Mouse (Mus musculus) gastrocnemius, postnatal 25 days (tissue): ENCODE data around the gene Slc25a23. TPM values are rescaled to one million over a fixed set of nuclear protein-coding genes. Genes with fewer than 3 reads are reported as not detected.
"Not testable (repeated sequence)": the region's sequence is repeated elsewhere in the genome, so short reads cannot be mapped to it uniquely, and the experiment has no call there.

Experiments
- DNase-seq: peaks from one replicate; pipeline ENCODE4 v3.0.0; 2022
- total RNA-seq, 2 experiments: library from RNA; stranded (reverse); gene quantifications; 1 replicate in 1 of 2; 2 replicates in 1 of 2; pipeline ENCODE4 v1.2.3; 2021

Slc25a23 gene
- total RNA-seq, 2 experiments from 2014 or later: 35.8 to 48.9 TPM

DNA sequence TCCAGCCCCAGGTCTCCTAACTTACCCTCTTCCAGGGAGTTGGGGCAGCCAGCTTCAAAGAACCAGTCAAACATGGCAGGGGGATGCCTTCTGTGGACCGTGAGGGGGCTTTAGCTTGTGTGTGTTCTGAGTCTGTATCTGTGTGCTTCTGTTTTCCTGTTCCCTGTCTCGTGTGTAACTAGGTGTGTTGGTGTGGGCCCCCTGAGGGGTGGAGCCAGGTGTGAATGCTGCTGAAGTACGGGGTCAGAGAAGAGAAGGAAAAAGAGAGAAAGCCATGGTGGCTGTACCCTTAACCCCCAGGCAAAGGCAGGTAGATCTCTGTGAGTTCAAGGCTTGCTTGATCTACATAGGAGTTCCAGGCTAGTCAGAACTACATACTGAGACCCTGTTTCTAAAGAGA lies 17.3 kb upstream of the Slc25a23 start:
- DNase-seq: no peak

DNA sequence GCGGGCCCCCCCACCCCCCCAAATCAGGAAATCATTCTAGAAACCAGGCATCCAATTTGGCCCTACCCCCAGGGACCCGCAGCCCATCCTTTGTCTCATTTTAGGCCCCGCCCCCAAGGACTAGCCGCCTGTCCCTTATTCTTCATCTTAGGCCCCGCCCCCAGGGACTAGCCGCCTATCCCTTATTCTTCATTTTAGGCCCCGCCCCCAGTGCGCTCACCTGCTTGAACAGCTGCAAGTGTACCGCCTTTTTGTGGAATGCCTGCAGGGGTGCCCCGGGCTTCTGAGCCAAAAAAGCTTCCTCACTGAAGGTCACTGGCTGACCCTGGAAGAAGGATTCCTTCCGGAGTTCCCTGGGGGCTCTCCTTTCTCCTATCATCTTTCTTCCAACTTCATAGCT lies 11.0 kb upstream of the Slc25a23 start:
- DNase-seq: no peak

DNA sequence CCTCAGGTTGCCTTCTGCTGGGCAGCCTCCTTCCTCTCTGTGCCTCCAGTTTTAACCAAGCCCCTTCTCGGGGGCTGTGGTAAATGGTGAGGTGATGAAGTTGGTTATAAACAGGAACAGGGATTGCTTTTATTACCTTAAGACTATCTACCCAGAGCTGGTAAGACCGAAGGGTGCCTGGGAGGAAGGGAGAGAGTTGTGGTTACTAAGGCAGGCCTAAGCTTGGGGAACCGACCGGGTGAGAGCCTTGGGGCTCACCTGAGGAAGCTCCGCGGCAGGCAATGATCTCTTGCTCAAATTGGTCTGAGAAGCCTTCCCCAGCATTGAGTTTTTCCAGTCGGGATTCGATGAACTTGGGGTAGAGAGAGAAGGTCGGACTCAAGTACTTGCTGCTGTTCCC lies 10.6 kb upstream of the Slc25a23 start:
- DNase-seq: no peak

- no peak for DNase-seq
Measured at GRCm38 (mm10) chr17:57066908-57067307, 7.2 kb upstream of the Slc25a23 start.

DNA sequence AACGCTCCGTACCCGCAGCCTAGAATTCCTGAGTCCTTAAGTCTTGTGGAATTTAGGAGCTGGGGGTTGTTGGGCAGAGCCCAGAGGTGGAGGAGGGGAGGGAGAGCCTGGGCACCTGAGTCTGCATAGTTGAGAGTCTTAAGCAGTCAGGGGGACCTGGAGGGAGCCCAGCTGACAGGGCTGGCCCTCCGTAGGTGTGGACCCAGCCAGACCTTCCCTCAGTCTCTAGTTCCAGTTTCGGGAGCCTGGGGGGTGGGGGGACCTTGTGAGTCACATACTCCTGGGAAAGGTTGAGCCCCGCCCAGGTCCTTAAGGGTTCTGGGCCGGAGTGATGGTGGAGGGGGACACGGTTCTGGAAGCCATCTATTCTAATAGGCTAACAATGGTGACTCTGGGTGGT lies 3.4 kb upstream of the Slc25a23 start:
- DNase-seq: no peak

DNA sequence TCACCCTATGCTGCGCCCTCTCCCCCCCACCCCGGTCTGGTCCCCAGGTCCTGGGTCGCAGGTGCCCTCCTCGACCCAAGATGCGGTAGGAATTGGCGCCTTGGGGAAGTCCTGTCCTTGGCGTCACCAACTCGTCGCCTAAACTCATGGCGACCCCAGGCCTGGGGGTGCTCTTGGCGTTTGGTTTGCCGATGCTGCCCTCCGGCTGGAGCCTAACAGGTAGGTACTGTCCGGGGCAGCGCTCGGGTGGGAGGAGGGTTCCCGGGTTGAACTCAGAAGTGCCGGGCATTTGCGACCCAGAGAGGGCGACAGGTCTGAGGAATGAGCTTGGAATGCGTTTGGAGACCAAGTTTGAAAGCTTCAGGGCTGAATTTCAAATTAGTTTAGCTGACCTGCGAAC lies 2.9 kb upstream of the Slc25a23 start:
- no peak for DNase-seq

DNA sequence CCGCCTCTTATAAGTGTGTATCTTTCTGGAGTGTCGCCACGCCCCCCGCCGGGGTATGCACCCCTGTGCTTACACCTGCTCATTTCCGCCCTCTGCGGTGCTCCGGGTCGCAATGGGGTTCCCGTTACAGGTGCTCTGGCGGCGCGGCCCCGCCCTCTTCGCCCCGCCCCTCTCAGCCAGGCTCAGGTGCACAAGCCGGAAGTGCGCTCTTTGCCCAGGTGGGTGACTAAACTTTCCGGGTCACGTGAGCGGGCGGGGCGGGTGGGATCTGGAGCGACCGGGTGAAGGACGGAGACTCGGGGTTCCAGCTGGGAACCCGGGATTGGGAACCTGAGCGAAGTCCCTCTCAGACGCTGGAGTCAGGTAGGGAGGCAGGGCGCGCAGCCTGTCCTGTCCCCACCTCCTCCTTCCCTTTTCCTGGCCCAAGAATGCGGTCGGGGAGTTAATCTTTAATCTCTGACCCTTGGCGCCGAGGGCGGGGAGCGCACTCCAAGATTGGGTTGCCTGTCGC lies 2.4 kb upstream of the Slc25a23 start:
- DNase-seq: no peak

DNA sequence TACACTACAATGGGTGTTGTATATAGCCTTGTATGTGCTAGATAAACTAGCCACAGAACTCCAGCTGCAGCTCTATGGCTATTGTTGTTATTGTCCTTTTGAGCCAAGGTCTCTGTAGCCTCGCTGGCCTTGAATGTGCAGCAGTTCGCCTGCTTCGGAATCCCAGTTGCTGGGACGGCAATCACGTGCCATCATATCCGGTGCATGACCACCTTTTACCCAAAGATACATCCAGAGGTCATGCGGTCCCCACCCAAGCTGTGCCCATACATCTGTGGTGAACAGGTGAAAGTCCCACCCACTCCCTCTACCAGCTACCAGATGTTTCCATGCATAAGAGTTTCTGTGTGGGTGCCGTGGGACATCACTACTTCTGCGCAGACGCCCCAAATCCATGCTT lies 1.4 kb upstream of the Slc25a23 start:
- no peak for DNase-seq

- peak; percentile 94 for DNase-seq
Measured at GRCm38 (mm10) chr17:57060231-57060801, 653 bp upstream of the Slc25a23 start.

- DNase-seq: peak; percentile 50
Measured at GRCm38 (mm10) chr17:57058891-57059485, 675 bp downstream of the Slc25a23 start, which contains the start of gene Crb3. Gene Crb3, plus strand, starts transcription at chr17:57059105.

DNA sequence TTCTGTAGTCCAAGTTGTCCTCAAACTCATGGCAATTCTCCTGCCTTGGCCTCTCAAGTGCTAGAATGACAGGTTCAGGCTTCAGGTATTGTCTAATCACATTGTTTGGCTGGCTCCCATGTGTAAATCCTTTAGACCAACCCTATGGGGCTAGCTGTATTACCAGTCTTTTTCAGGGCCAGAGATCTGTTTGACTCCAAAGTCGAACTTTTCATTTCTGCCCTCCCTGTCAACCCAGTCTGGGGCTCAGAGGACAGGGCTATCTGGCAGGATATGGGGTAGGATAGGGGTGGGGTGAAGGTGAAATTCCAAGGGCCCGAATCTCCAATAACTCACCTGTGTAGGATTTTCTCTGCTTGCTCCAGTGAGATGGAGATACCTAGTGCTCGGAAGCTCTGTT lies 3.4 kb downstream of the Slc25a23 start:
- DNase-seq: no peak

DNA sequence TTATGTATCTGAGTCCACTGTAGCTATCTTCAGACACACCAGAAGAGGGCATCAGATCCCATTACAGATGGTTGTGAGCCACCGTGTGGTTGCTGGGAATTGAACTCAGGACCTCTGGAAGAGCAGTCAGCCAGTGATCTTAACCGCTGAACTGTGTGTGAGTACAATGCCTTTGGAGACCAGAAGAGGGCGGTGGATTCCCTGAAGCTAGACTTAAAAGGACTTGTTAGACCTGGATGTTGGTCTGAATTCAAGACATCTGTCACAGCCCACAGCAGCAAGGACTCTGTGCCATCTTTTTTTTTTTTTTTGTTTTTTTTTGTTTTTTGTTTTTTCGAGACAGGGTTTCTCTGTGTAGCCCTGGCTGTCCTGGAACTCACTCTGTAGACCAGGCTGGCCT lies 8.0 kb downstream of the Slc25a23 start:
- DNase-seq: not testable (repeated sequence)

DNA sequence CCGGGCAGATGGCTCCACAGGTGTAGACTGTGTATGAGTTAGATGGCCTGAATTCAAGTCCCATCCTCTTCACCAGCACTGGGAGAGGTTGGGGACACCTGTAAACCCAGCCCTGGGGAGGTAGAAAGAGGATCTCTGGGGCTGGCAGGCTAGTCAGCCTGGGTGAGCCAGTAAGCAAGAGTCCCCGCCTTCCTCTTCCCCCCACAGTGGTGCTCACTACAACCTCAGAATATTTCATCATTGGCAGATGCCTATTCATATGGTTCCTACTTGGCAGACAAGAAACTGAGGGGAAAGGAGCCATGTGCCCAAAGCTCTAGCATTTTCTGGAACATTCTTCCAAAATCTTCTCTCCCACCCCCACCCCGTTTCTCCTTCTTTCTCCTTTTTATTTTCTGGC lies 10.8 kb downstream of the Slc25a23 start:
- DNase-seq: no peak

- no peak for DNase-seq
Measured at GRCm38 (mm10) chr17:57047406-57047805, 12.3 kb downstream of the Slc25a23 start.

- no peak for DNase-seq
Measured at GRCm38 (mm10) chr17:57041554-57041953, 18.1 kb downstream of the Slc25a23 start, which contains the start of gene Slc25a41. Gene Slc25a41, minus strand, starts transcription at chr17:57041654.

- no peak for DNase-seq
Measured at GRCm38 (mm10) chr17:57038978-57039377, 20.7 kb downstream of the Slc25a23 start.

DNA sequence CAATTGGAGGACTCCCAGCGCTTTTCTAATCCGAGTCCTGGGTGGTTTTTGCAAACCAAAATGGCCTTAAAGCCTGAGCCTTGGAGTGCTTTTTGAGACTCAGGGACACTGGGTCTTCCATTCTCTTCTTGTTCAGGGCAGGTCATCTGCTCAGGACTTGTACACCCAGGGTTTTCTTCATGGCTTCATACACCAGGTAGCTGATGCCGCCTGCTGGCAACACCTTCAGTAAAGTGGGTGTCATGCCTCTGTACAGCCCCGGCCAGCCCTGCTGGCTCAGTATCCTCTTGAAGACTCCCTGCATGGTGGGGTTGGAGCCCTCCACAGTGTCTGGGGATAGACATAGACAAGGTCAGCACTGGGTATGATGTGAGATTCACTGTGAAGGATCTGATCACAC lies 26.8 kb downstream of the Slc25a23 start:
- no peak for DNase-seq

DNA sequence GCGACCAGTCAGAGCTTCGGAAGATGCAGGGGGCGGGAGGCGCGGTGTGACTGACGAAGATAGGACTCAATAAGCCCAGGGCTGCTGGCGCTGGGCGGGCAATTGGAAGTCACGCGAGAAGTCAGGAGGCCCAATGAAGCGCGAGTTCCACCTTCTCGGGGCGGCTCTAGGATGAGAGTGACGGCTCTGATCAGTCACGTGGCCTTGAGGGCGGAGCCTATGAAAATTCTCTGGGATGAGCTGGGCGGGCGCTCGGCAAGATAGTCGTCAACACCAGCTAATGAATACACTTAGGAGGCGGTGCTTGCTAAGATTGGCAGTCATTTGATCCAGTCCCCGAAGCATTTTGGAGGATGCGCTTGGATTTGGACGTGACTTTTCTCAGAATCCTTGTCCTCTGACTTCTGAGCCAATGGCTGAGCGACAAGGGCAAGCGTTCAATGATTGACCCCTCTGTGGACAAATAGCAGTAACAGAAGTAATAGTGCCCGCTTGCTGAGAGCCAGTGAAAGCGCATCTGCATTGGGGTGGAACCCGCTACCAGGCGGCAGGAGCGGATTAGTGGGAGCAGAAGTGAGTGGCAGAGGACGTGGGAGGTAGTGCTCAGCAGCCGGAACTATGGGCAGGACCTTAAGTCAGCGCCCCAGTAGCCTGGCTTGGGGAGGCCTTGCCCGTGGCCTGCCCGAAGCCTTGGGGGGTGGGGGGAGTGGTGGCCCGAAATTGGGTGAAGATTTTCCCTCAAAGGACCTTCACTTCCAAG lies 27.8 kb downstream of the Slc25a23 start:
- peak; percentile 100 for DNase-seq

- DNase-seq: no peak
Measured at GRCm38 (mm10) chr17:57030931-57031660, 28.6 kb downstream of the Slc25a23 start, which contains the start of gene Khsrp. Gene Khsrp, minus strand, starts transcription at chr17:57031522.

- DNase-seq: no peak
Measured at GRCm38 (mm10) chr17:57029691-57030090, 30.0 kb downstream of the Slc25a23 start.

GRCm38 (mm10) chr17:57027471-57027870 lies 32.2 kb downstream of the Slc25a23 start:
- no peak for DNase-seq

- no peak for DNase-seq
Measured at GRCm38 (mm10) chr17:57020960-57021359, 38.7 kb downstream of the Slc25a23 start.

DNA sequence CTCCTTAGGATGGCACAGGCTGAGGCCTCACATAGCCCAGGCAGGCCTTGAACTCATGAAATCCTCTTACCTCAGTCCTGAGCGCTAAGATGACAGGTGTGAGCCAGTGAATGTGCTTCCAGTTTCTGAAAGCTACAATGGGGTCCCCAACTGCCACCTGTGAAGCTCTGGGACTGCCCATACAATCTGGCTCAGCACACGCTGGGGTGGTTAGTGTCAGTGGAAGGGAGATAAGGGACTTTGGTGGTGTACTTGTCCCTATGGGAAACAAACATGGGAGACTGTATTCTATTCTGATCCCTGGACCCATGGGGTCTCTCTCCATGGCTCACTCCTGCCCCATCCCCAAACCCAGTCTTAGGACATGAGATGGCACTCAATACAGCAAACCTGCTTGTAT lies 40.0 kb downstream of the Slc25a23 start:
- DNase-seq: no peak
